Mouse (Mus musculus) embryonic fibroblast, embryonic 13.5 days (primary cell): ENCODE data around the gene Mrto4.

Experiments
- CTCF ChIP-seq: IDR thresholded peaks from 2 replicates; pipeline ENCODE4 v1.5.1; 2011; ENCODE audit warnings: mild to moderate bottlenecking, control low read depth, low read length, moderate library complexity, borderline replicate concordance; ENCODE audit not compliant: insufficient read depth
- POLR2A ChIP-seq: IDR thresholded peaks from 2 replicates; pipeline ENCODE4 v1.6.1; 2011; ENCODE audit warnings: low read depth, mild to moderate bottlenecking, control low read depth, low read length, moderate library complexity

- TF ChIP-seq POLR2A (no peak), CTCF (no peak)
Observed at GRCm38 (mm10) chr4:139334631-139335295, 17.6 kb downstream of the Mrto4 start.
